Mouse (Mus musculus) layer of hippocampus, postnatal 36 days (tissue): ENCODE results near the gene Magi1. TPM values are rescaled to one million over a fixed set of nuclear protein-coding genes. Genes with fewer than 3 reads are reported as not detected.

Experiments
- DNase-seq, 2 experiments: peaks; one replicate each; pipeline ENCODE4 v3.0.0; 2022
- total RNA-seq, 2 experiments: library from RNA; stranded (reverse); gene quantifications; 2 replicates each; pipeline ENCODE4 v1.2.3; 2021

The Magi1 gene
- total RNA-seq, 2 experiments from 2014 or later = 45.5 to 53.7 TPM

DNA sequence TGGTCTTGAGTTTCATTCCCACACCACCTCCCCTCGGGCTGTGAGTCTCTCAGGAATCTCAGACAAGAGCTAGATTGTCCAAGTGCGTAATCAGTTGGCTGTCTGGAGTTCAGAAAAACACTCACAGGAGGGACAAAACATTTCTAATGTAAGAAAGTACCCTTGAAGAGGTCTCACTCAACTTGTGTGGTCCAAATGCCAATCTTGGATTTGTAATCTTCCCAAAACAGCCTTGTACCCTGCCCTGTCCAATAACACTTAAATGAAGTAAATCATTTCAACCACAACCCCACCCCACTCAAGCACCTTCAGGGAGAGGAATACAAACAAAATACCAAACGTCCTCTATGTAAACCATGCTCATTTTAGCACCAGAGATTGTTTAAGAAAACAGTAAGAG, 82.8 kb downstream of the Magi1 start:
- no peak for DNase-seq

GRCm38 (mm10) chr6:94199696-94200095, 84.0 kb downstream of the Magi1 start:
- no peak for DNase-seq

DNA sequence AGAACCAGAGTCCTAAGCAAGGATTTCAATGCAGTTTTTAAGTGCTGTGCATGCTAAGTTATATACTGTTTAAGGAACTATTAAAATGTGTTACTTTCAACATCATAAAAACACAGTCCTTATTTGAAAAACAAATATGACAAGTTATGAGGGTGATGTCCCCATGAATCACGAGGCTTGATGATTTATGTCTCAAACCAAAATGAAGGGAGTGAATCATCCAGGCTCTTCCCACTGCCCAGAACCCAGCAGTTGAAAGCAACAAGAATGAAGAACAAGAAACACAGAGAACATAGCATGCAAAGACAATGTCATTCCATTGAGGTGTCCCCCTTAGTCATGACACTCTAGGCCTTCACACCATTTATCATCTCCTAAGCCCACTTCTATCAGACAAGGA, 85.9 kb downstream of the Magi1 start:
- no peak for DNase-seq

DNA sequence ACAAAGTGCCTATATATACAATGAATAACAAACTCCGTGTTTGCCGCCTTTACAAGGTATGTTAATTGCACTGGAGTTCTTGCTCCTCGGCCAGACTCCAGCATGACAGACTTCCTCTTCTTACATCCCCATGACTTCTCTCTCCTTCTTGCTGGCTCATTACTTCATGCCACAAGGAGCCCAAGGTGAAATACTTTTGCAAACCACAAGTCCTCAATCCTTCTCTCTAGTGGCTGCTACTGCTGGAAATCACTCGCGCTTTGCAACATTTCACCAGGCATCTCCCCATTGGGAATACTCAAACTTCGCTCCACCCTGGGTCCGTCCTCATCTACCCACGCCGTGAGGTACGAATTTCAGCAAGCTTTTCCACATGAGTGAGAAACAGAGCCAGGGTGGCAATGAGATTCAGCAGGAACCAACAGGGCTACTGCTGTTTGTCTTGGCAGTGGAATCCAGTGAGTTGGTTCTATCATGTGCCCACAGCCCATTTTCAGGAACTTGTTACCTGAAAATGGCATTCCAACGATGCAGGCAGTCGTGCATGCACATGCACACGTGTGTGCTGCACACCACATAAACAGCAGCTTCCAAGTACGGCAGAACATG, 88.3 kb downstream of the Magi1 start:
- no peak for DNase-seq

- DNase-seq = no peak
Measured at GRCm38 (mm10) chr6:94190830-94191229, 92.9 kb downstream of the Magi1 start.

- no peak for DNase-seq
Measured at GRCm38 (mm10) chr6:94189379-94189778, 94.3 kb downstream of the Magi1 start.

DNA sequence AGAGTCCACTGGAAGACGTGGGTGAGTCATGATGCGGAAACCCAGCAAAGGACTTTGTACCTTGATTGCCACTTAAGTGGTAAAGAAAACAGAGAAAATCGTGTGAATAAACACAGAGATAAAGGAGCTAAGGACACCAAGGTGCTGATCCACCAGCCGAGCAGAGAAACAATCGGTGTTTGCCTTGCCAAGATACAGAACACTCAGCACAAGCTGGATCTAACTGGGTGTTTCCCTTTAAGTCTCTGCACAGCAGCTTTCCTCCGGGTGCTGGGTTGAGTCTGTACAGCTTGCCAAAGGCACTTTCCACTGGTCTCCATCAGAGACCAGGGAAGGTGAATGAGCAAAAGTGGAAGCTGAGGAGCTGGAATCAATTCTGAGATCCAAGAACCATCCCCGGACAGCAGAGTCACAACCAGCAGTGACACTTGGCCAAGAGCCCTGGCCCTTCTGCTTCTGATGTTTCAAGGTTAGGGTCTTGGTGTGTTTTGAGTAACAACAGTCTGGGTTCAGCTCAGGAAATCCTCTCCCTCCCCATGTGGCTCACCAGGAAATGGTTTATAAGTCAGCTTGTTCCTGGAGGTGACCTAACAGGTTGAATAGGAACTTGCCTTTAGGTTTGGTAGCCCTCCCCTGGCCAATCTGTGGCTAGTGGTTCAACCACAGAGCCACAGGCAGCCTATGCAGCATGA, 96.9 kb downstream of the Magi1 start:
- DNase-seq = no peak

DNA sequence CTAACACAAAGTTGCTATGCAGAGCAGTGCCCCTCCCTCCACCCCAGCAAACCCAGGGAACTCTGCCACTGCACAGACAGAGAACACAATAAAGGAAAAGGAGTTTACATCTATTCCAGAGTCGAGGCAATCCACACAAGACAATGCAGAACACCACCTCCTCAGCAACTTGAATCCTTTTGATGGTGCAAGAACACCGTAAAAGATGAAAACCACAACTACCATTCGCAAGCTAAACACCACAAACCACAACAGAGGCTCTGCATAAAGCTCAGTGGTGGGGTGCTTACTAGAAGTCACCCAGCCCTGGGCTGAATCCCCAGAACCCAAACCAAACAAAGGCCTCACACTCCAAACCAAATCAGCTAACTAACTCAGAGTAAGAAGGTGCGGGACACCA, 99.4 kb downstream of the Magi1 start:
- no peak for DNase-seq

DNA sequence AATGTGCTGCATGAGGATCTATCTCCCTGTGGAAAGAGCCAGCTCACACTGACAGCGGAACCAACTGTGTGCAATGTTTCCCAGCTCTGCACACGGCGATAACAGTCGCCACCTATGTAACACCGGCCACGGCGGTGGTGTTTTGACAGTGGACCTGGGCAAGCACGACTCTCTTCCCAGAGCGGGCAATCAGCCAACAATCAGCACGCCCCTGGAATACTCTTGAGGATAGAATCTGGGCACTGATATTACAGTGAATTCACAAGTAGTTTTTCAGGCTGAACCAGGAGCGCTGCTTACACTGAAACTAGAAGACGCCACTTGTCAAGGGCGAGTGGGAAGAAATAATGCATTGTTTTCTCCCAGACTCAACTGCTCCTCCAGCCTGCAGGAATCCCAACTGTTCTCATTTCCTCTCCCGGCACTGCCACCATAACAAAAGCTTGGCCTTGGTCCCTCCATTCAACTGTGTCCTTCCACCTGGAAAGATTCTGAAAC, 100.3 kb downstream of the Magi1 start:
- DNase-seq = no peak

DNA sequence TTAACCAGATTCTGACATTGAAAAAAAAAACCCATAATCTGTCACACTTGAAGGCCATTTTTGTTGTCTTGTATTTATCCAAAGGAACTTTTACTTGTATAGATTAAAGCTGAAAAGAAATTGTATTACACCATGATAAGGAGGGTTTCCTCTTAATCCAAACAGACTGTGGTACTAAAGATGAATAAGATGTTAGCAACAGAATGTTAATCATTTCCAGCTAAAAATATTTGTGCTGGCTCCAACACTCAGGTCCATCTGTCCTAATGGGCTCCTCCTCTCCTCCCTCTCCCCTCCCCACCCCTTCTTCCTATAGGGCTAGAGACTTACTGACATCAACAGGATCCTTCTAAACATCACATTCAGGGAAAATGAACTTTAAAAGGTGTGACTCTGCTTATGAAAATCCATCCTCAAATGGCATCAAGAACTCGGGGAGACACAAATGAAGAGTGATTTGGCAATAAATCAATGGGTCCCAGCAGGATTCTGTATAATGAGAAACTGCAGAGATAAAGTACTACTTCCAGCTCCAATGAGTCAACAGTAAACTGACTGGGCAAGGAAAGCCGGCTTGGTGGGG, 102.0 kb downstream of the Magi1 start:
- DNase-seq = no peak

DNA sequence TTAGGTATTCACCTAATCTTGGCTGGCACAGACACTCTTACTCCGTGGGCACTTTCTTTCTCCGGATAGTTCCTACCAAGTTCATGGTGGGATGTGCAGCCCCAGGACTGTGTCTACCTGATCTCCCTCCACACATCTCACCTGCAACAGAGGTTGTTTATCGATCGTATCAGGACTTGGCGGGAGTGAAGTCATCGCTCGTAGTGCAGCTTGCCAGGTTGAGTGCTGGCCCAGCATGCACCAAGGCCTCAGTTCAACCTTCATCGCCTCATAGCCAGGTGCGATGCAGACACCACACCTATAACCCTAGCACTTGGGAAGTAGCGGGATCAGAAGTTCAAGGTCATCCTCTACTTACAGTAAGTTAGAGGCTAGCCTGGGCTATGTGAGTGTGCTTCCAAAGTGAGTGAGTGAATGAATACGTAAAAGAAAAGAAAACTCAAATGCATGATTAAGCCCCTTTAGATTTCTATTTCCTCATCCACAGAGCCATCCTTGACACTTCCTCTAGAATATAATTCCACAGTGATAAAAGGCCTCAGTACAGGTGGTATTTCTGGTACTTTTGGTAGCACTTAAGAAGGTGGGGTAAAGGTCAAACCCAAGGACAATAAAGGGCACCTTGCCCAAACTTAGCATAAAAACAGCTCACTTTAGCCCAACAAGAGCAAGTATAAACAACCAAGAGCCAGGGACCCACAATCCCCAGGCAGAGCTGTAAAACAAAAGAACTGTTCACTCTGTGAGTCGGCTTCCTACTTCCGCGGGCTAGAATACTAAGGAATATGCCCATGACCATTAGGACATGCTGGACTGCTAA, 103.2 kb downstream of the Magi1 start:
- no peak for DNase-seq

GRCm38 (mm10) chr6:94177559-94177958, 106.2 kb downstream of the Magi1 start:
- no peak for DNase-seq

- no peak for DNase-seq
Measured at GRCm38 (mm10) chr6:94176705-94177104, 107.0 kb downstream of the Magi1 start.

GRCm38 (mm10) chr6:94171250-94171649, 112.5 kb downstream of the Magi1 start:
- no peak for DNase-seq

- no peak for DNase-seq
Measured at GRCm38 (mm10) chr6:94169581-94170194, 114.0 kb downstream of the Magi1 start.

GRCm38 (mm10) chr6:94165951-94166350, 117.8 kb downstream of the Magi1 start:
- no peak for DNase-seq

- no peak for DNase-seq
Measured at GRCm38 (mm10) chr6:94164753-94165536, 118.8 kb downstream of the Magi1 start.

GRCm38 (mm10) chr6:94163325-94163995, 120.3 kb downstream of the Magi1 start:
- peak in 1 of 2 experiments; percentile 20 for DNase-seq

GRCm38 (mm10) chr6:94162918-94163317, 120.8 kb downstream of the Magi1 start:
- no peak for DNase-seq

DNA sequence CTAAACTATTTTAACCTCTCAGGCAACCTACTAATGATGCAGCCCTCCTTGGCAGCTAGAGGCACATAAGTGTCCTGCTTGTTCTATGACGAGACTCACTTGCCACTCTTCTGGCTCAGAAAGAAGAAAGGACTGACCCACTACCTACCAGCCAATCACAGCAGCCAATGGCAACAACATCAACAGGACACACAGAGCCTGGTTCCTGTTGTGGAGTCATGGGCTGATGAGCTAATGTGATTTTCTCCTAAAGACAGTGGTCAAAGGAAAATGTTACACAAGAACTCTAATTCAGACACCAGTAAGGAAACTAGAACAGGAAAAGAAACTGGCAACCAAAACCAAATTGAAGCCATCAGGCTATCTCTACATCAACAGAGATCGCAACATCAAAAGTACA, 124.5 kb downstream of the Magi1 start:
- DNase-seq = no peak
